Mouse (Mus musculus) bone marrow macrophage, adult 2 months (primary cell): ENCODE results near the gene Gdi2.

ENCODE experiments used
- CTCF ChIP-seq: IDR thresholded peaks from 2 replicates; pipeline ENCODE4 v1.5.1; 2012; ENCODE audit warnings: low read depth, mild to moderate bottlenecking, low read length, moderate library complexity
- POLR2A ChIP-seq: IDR thresholded peaks from 2 replicates; pipeline ENCODE4 v1.6.1; 2012; ENCODE audit warnings: mild to moderate bottlenecking, low read depth, low read length, borderline replicate concordance

DNA sequence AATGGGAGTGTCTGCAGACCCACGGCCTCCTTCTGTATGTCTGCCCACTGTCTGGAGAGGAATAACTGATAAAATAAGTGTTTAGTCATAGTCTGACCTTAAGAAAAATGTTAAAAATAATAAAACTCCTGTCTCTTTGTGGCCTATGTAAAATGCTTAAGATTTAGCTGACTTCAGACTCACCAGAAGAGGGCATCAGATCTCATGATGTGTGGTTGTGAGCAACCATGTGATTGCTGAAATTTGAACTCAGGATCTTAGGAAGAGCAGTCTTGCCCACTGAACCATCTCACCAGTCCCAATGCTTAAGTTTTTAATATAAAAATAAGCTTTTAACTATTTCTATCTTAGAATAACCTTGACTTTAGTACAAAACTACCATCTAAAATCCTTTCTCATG lies 25.3 kb downstream of the Gdi2 start:
- no peak for TF ChIP-seq CTCF
- no peak for TF ChIP-seq POLR2A
